Mouse (Mus musculus): ENCODE data around the gene Erp27.
A peak's percentile ranks its signal among the peaks of the same experiment; 100 is the strongest.

The Erp27 gene

DNA sequence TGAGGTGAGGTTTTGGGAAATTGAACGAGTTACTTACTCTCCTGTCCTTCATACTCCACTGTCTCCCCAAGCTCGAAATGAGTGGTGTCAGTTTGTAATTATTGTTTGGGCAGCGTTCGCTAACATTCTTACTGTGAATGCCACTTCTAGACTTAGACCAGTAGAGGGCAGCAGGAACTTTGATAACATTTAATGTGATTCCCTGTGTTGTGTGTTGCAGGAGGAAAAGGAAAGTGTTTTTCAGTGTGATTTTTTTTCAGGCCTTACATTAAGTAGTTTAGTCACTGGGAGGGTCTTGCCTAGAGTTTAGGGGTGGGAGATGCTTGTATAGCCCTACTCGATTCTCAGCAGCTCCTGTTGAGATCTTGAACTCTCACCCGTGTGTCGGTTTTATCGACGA is 61.0 kb downstream of the Erp27 start:
- DNase-seq (ENCODE audit: low read depth): peak; percentile 90

DNA sequence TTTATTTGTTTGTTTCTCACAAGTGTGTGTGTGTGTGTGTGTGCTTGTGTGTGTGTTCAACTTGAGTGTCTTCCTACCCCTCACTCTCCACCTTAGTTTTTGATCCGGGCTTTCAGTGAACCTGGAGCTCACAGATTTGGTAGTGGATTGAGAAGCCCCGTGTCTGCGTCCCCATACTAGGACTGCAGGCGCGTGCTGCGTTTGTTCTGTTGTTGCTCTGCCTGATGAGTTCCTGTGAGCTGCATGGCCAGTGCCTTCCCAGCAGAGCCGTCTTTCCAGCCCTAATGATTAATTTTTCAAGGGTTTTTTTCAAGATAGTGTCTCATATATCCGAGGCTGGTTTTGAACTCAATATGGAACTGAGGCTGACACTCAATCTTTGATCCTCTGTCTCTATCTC is 63.6 kb downstream of the Erp27 start:
- no peak for DNase-seq (ENCODE audit: low read depth)

DNA sequence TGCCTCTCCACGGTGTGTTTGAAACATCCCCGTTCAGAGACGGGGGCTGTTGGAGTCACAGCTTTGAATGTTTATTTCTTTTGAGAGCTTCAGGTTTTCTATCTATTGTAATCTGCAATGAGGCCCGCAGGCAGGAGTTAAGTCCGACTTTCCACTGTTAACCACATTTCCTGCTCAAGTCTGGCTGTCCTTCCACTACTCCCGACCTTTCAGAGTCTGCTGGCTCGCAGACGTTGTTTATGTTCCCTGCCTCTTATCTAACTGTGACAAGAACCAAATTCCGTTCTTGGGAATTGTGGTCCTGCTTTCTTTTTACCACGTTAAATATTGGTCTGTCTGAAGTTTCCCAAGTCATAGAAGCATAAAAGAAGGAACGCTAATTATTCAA is 64.1 kb downstream of the Erp27 start:
- DNase-seq (ENCODE audit: low read depth): no peak
